Mouse (Mus musculus) liver, embryonic 14.5 days (tissue): ENCODE measurements at regions not wholly inside any gene's neighbourhood (a gene's known extent, or its start where the extent isn't known, plus 50 kb on each side); places are given as distances from the start of the nearest gene placed in this dataset.

ENCODE experiments used
- ATAC-seq: fragments of 200-750 bp; cut with Nextera tagmentation; 2 replicates; pipeline ENCODE4 v1.8.0; 2017; ENCODE audit warnings: moderate number of reproducible peaks, mild to moderate bottlenecking, moderate library complexity; ENCODE audit not compliant: insufficient read depth
- DNase-seq, 3 experiments: peaks; one replicate each; pipeline ENCODE4 v3.0.0-alpha.2; 2012 to 2013; ENCODE audit warnings: low read depth in 3 of 3, low spot score in 3 of 3
- H3K27ac ChIP-seq: fragments of 300-500 bp; sonication (generic); 2 replicates; pipeline ENCODE4 v1.5.1; 2014; ENCODE audit warnings: moderate library complexity, mild to moderate bottlenecking, control low read depth, inconsistent platforms
- H3K27me3 ChIP-seq: fragments of 300-500 bp; sonication (generic); 2 replicates; pipeline ENCODE4 v1.6.1; 2014; ENCODE audit warnings: mild to moderate bottlenecking, low read length, moderate library complexity; ENCODE audit not compliant: control insufficient read depth, insufficient read depth
- H3K36me3 ChIP-seq: fragments of 300-500 bp; sonication (generic); replicated peaks from 2 replicates; pipeline ENCODE4 v1.6.1; 2014; ENCODE audit warnings: low read depth; ENCODE audit not compliant: control insufficient read depth, insufficient read depth
- H3K4me1 ChIP-seq, 2 experiments: fragments of 200-500 bp in 1 of 2; fragments of 300-500 bp in 1 of 2; sonication (generic) in 1 of 2; replicated peaks; 2 replicates each; pipeline ENCODE4 v1.6.1; 2012 to 2014; ENCODE audit warnings: antibody characterized with exemption in 1 of 2, inconsistent platforms in 1 of 2, low read length in 1 of 2; ENCODE audit not compliant: control insufficient read depth in 2 of 2, insufficient read depth in 2 of 2
- H3K4me2 ChIP-seq: fragments of 300-500 bp; sonication (generic); 2 replicates; pipeline ENCODE4 v1.6.1; 2014; ENCODE audit warnings: low read depth, mild to moderate bottlenecking, control low read depth, moderate library complexity
- H3K4me3 ChIP-seq, 2 experiments: fragments of 200-500 bp in 1 of 2; fragments of 300-500 bp in 1 of 2; sonication (generic) in 1 of 2; 2 replicates each; pipeline ENCODE4 v1.5.1; 2012 to 2014; ENCODE audit warnings: low read depth in 2 of 2, low read length in 2 of 2, mild to moderate bottlenecking in 2 of 2, control low read depth in 1 of 2, inconsistent platforms in 1 of 2, moderate library complexity in 1 of 2; ENCODE audit not compliant: insufficient read depth in 1 of 2
- H3K9ac ChIP-seq: fragments of 300-500 bp; sonication (generic); replicated peaks from 2 replicates; pipeline ENCODE4 v1.6.1; 2014; ENCODE audit warnings: mild to moderate bottlenecking, control low read depth, moderate library complexity
- H3K9me3 ChIP-seq: fragments of 300-500 bp; sonication (generic); 2 replicates; pipeline ENCODE4 v1.6.1; 2016; ENCODE audit warnings: low read length, mixed read lengths; ENCODE audit not compliant: control insufficient read depth
- CTCF ChIP-seq: IDR thresholded peaks from 2 replicates; pipeline ENCODE4 v1.5.1; 2016; ENCODE audit warnings: antibody characterized with exemption, low read depth, control low read depth
- EP300 ChIP-seq: IDR thresholded peaks from 2 replicates; pipeline ENCODE4 v1.6.1; 2016; ENCODE audit warnings: antibody characterized with exemption, low read depth
- WGBS: fragments of 180-500 bp; shearing (Covaris S2); extraction: QIAGEN DNeasy Blood & Tissue Kit; methylation state at CpG from one replicate; pipeline ENCODE4 v1.1.7; 2014; ENCODE audit not compliant: insufficient replicate concordance; 5-methylcytosine and 5-hydroxymethylcytosine counted together

DNA sequence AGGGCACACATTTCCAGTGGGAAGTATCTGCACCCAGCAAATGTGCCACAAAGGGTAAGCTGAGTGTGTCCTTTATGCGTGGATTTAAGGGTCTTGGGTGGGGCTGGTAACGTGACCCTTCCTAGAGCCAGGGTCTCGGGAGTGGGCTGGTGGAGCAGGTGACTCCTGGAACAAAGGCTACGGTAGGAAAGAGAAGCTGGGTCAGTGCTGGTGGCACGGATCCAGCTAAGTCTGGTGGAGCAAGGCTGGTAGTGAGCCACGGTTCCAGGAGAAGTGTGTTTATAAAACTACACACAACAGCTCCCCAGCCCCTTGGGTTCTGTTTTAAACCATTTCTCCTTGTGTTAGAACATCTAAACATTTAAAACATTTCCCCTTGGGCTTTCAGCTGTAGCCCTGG lies 101.3 kb downstream of the Kctd15 start:
- H3K4me2 ChIP-seq, result no peak overlapping the region
- H3K9me3 ChIP-seq, result no peaks in the 10 kb centered on the region
- no peaks in the 10 kb centered on the region for H3K36me3 ChIP-seq
- ATAC-seq (no peak), DNase-seq (no peak)
- H3K27me3 ChIP-seq, result no peaks in the 10 kb centered on the region
- H3K4me1 ChIP-seq, result no peaks in the 10 kb centered on the region
- H3K4me3 ChIP-seq, result no peak overlapping the region
- no peak overlapping the region for H3K27ac ChIP-seq
- 57% methylated on average over 6 of the region's 6 CpGs for WGBS
- TF ChIP-seq EP300, result no peak
- TF ChIP-seq CTCF, result no peak
- H3K9ac ChIP-seq, result no peak overlapping the region

DNA sequence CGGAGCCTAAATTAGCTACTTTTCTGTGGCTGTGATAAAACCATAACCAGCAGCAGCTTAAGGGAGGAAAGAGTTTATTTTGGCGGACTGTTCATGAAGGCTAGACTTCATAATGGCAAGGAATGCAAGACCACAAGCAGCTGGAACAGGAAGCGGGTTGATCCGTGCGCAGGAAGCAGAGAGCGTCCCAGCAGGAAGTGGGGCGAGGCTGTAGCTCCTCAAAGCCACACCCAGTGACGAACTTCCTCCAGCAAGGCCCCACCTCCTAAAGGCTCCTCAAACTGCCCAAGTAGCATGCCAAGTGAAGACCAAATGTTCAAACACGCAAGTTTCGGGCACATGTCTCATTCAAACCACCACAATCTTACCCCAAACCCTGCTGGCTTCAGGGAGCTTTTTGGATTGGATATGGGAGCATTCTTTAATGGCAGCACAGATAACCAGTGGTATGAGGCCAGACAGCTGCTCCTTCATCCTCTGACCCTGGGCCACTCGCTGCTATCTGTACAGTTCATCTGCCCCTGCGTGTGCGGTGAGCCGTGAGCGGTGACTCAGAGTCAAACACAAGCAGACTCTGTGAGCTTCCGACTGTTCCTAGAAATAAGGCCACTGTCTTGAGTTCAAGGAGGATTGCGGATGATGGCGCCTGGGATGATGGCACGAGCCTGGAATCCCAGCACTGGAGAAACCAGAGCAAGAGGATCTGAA lies 109.8 kb downstream of the Kctd15 start:
- Histone ChIP-seq H3K9ac (no peak overlapping the region), H3K4me3 (no peak overlapping the region), H3K4me1 (no peaks in the 10 kb centered on the region), H3K27me3 (no peaks in the 10 kb centered on the region), H3K36me3 (no peaks in the 10 kb centered on the region), H3K4me2 (no peak overlapping the region), H3K27ac (no peak overlapping the region), H3K9me3 (peaks cover 2% of the 10 kb centered on the region)
- TF ChIP-seq EP300 (no peak), CTCF (no peak)
- ATAC-seq (no peak), DNase-seq (no peak)
- WGBS, result 55% methylated on average over 19 of the region's 19 CpGs

DNA sequence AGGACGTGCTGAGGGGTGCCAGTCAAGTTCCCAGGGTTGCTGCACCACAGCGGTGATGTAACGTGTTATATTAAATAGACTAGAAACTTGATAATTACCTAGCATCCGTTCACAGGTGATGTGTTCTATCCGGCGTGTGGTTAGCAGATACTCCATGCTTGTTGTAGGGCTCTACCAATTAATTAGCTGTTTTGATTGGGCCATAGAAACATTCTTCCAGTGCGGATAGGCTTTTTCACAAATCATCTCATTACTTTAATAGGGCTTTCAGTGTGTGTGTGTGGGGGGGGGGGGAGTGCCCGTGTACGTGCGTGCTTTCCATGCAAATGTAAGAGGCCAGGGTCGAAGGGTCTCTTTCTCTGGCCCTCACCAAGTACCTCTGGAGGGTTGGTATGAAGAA lies 110.6 kb downstream of the Kctd15 start:
- Histone ChIP-seq H3K4me2 (no peak overlapping the region), H3K36me3 (no peaks in the 10 kb centered on the region), H3K27ac (no peak overlapping the region), H3K4me1 (no peaks in the 10 kb centered on the region), H3K9me3 (peaks cover 2% of the 10 kb centered on the region), H3K27me3 (no peaks in the 10 kb centered on the region), H3K9ac (no peak overlapping the region), H3K4me3 (no peak overlapping the region)
- 77% methylated on average over 11 of the region's 11 CpGs for WGBS
- no peak for DNase-seq
- TF ChIP-seq CTCF (no peak), EP300 (no peak)
- no peak for ATAC-seq

DNA sequence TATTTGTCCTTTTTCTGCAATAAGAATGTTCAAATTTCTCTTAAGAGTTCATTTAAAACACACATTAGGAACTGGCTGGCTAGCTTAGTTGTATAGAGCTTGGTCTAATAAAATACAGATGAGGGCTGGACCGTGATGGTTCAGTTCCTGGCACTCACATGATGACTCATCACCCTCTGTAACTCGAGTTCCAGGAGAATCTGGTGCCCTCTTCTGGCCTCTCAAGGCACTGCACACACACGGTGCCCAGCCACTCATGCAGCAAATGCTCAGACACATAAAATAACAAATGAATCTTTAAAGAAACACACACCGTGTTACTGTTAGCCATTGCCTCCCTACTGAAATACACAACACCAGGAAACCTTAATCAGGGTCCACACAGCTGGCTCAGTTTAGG lies 114.6 kb downstream of the Kctd15 start:
- no peaks in the 10 kb centered on the region for H3K27me3 ChIP-seq
- H3K4me1 ChIP-seq, result no peaks in the 10 kb centered on the region
- H3K4me3 ChIP-seq, result no peak overlapping the region
- H3K9me3 ChIP-seq, result peaks cover 2% of the 10 kb centered on the region
- H3K9ac ChIP-seq, result no peak overlapping the region
- 44% methylated on average over 4 of the region's 4 CpGs for WGBS
- TF ChIP-seq CTCF (peak; percentile 49), EP300 (no peak)
- ATAC-seq (no peak), DNase-seq (no peak)
- no peak overlapping the region for H3K27ac ChIP-seq
- H3K4me2 ChIP-seq, result no peak overlapping the region
- H3K36me3 ChIP-seq, result no peaks in the 10 kb centered on the region

DNA sequence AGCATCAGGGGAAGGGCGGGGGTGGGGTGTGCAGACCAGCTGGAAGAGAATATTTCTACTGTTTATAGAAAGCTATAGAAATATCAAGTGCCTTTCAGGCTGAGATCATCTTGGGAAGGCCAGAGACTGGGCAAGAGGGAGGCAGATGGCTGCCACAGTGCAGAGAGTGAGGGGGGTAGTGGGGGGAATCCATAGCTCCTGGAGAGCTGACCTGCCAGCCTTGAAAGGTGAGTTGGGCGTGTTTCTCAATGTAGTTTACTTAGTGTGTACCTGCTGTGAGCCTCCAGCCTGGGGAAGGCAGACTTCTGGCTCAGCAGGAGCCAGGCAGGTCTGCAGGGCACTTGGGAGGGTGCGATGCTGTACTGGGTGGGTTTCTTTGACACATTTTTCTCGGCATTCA lies 115.5 kb downstream of the Kctd15 start:
- DNase-seq (no peak), ATAC-seq (no peak)
- TF ChIP-seq EP300 (no peak), CTCF (no peak)
- Histone ChIP-seq H3K4me3 (no peak overlapping the region), H3K27me3 (no peaks in the 10 kb centered on the region), H3K9ac (no peak overlapping the region), H3K4me2 (no peak overlapping the region), H3K4me1 (no peaks in the 10 kb centered on the region), H3K36me3 (no peaks in the 10 kb centered on the region), H3K27ac (no peak overlapping the region), H3K9me3 (peaks cover 2% of the 10 kb centered on the region)
- 53% methylated on average over 4 of the region's 4 CpGs for WGBS
